Mouse (Mus musculus) erythroblast, adult 5-6 weeks (primary cell): ENCODE data around the gene Rab34. TPM values are rescaled to one million over a fixed set of nuclear protein-coding genes. Genes with fewer than 3 reads are reported as not detected.
A peak's percentile ranks its signal among the peaks of the same experiment; 100 is the strongest.
"Not testable (repeated sequence)": the region's sequence is repeated elsewhere in the genome, so short reads cannot be mapped to it uniquely, and the experiment has no call there.

Experiments
- ATAC-seq: replicated peaks from 2 replicates; pipeline ENCODE4 v1.8.0; 2016; ENCODE audit warnings: moderate number of reproducible peaks, mild to moderate bottlenecking, moderate TSS enrichment, inconsistent platforms; ENCODE audit not compliant: poor library complexity, low FRiP score, severe bottlenecking
- total RNA-seq, 2 experiments: library from RNA; stranded (forward) in 1 of 2; stranded (reverse) in 1 of 2; fragments of 150-400 nt in 1 of 2; fragments of 200-764, 138-1000 nt in 1 of 2; gene quantifications; 2 replicates each; pipeline versions ENCODE4 v1.2.3 to v1.2.4; 2015 to 2017; ENCODE audit warnings: low replicate concordance in 2 of 2

Gene Rab34
- total RNA-seq, 2 experiments from 2014 or later: 9.9 TPM; not detected in 1

DNA sequence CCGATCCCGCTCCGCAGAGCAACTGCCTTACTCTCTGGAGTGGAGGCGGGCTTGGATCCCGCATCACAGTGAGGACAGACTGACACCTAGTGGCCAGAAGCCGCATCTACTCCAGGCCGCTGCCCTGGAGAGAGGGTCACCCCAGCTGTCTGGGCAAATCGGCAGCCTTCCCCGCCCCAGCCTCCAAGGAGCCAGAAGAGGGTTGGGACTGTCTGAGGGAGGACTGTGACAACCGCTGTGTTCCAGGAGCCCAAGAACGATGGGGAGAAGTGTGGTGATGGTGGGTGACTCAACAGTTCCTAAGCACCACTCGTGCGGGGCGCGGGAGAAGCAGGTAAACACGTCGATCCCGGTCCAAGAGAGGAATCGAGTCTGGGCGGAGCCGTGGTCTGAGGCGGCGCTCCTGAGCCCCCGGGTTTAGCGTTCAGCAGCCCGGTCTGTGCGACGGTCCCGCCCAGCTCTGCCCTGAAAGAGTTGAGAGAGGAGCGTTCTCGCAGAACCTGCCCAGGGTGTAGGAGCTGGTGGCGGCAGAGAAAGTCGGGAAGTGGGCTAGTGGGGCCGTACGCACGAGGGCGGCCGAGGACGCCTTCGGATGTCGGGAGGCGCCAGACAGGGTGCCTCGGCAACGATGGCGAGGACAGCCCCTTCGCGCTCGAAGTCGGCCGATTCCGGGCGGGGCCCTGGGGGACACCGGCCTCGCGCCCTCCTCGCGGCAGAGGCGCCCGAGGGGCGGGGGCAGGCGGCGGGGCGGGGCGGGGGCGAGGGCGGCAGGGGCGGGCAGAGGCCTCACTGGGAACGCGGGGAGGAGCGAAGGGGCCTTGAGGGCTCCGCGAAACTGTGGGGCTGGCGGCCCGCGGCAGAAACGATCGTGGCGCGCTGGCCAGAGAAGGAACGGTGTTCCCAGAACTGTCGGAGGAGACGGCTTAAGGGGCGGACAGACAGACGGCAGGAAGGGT is 10.0 kb upstream of the Rab34 start:
- ATAC-seq: peak; percentile 60

DNA sequence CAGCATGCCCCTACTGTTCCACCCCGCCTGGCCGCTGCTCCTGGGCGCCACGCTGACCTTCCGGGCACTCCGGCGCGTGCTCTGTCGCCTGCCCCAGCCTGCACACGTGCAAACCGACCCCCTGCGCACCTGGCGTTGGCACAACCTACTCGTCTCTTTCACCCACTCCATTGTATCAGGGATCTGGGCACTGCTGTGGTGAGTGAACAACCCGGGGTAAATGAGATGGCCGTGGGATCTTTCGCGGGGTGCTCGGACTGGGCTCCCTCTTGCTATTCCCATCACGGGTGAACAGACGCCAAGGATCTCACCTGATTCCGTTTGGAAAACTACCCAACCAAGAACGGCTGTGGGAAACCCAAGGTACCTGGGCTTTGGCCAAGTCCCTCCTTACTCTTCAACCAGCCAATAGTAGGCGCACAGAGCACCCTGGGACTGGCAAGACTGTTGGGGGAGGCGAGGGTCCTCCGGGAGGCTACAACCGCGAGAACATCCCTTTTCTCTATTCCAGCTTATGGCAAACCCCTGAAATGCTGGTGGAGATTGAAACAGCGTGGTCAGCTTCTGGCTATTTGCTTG is 9.3 kb upstream of the Rab34 start:
- ATAC-seq: no peak

GRCm38 (mm10) chr11:78179438-78179999 is 8.7 kb upstream of the Rab34 start:
- ATAC-seq: no peak

GRCm38 (mm10) chr11:78180081-78180761 is 8.0 kb upstream of the Rab34 start:
- ATAC-seq: no peak

- no peak for ATAC-seq
Measured at GRCm38 (mm10) chr11:78181830-78182357, 6.3 kb upstream of the Rab34 start.

DNA sequence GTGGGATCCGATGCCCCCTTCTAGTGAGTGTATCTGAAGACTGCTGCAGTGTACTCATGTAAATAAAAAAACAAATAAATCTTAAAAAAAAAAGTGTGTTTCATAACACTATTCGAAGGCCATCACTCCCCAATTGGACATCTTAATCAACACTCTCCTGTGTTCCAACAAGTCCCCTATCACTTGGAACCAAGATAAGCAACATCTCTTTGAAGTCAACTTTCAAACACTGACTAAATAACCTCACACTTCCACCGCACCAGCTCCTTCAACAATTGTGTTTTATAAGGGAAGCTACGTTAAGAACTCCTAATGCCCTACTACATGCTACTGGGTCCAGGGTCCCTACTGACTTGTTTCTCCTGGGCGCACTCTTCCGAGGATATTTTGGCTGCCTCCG is 5.8 kb upstream of the Rab34 start:
- ATAC-seq: no peak

DNA sequence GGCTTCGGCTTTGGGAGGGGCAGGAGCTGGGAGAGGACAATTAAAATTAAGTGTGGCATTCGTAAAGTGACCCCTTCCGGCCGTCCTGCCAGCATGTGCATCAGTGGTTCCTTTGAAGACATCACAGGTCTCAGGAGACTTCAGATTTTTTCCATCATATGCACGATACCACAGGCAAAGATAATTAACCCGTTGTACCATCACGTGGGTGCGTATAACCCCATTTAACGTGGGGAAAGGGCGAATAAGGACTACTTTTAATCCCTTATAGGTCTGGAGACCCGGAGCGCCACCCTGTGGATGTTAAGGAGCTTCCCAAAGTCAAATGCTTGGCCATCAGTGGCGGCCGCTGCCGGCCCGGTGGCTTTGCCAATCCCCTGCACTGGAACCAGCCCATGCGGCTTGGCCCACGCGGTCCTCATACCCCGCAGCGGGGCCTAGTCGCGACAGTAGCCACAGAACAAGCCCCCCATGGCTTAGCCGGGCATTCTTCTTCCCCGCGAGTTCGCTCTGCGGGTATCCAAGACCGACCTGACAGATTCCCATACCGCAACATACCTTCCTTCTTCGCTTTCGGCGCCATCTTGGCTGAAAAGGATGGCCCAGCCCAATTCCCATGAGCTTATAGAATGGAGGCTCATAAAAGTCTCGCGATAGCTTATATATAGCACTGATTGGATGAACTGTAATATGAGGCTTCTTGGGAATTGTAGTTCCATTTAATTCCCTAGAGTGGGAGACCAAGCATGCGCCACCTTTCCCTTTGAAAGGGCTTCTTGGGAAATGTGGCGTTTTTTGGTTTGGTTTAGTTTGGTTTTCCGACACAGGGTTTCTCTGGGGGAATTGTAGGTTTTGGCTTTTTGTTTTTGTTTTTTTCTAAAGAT is 5.0 kb upstream of the Rab34 start, which contains the start of gene Rpl23a:
TSS of gene Rpl23a (minus strand) at position 624 of the 884 bp plus-strand sequence.
- peak; percentile 86 for ATAC-seq

DNA sequence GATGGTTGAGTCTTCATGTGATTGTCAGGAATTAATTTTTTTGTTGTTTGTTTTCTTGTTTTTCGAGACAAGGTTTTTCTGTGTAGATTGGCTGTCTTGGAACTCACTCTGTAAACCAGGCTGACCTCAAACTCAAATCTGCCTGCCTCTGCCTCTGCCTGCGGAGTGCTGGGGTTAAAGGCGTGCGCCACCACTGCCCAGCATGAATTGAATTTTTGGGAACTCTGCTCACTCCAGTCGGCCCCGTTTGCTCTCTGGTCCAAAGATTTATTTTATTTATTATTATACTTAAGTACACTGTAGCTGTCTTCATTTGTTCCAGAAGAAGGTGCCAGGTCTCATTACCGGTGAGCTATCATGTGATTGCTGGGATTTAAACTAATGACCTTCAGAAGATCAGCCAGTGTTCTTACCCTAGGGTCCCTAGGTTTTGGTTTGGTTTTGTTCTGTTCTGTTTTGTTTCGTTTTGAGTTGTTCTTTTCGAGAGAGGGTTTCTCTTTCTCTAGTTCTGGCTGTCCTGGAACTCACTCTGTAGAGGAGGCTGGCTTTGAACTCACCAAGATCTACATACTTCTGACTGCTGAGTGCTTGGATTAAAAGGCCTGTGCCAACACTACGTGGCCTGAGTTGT is 4.2 kb upstream of the Rab34 start:
- ATAC-seq: no peak

DNA sequence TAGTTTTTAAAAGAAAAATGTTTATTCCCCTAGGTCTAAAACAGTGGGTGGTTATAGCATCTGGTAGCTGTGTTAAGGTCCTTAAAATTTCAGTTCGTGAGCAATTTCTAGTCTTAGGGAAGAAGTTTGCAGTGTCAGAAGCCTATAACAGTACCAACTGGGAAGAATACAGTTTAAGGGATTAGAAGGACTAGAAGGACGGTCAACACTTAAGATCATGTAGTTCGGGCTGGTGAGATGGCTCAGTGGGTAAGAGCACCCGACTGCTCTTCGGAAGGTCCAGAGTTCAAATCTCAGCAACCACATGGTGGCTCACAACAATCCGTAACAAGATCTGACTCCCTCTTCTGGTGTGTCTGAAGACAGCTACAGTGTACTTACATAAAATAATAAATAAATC is 3.5 kb upstream of the Rab34 start:
- not testable (repeated sequence) for ATAC-seq

GRCm38 (mm10) chr11:78189234-78190040 is 1.2 kb downstream of the Rab34 start:
- no peak for ATAC-seq

- ATAC-seq: no peak
Measured at GRCm38 (mm10) chr11:78190041-78190440, 1.8 kb downstream of the Rab34 start.

DNA sequence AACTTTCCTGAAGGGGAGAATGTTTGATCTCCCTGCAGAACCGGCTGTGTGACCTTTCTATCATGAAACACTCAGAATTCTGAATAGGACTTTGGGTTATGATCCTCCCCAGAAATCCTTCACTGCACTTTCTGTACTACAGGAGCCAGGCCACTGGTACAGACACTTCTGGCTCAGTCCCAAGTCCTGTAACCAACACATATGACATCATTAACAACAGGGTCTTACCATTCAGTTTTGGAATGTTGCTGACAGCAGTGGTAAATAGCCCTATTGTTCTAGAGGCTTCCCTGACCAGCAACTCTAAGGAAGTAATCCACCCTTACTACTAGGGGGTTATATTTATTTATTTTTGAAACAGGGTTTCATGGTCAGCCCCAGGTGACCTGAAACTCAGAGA is 4.9 kb downstream of the Rab34 start, which contains the start of gene Proca1:
TSS of gene Proca1 (plus strand) at position 280 of the 400 bp plus-strand sequence.
- ATAC-seq: no peak

DNA sequence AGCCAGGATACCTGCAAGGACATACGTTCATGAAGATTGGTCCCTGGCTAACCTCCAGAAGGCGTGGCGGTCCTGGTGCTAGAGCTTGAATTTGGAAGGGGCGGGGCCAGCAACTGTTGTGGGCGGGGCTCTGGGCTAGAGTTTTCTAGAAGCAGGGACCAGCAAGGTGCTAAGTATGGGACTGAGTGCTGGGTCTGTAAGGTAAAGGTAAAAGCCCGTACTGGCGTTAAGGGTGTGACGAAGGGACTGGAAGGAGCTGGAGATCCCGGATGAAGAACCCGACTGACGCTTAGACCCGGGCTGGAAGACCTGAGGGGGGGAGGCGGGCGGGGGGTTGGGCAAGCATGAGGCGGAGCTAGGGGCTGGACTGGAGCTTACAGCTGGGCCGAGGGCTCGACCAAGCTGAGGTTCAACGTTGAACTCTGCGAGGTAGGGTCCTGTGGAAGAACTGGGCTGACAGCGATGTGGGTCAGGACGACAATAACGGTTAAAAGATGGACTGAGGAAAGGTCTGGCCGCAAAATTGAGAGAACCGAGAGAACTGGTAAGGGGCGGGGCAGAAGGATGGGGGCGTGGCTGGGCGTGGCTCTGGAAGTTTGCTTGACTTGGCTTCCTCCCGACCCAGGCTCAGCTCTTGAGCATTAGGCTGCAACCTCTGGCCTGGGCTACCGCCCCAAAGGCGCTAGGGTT is 6.3 kb downstream of the Rab34 start:
- peak; percentile 80 for ATAC-seq

- no peak for ATAC-seq
Measured at GRCm38 (mm10) chr11:78195101-78195863, 7.1 kb downstream of the Rab34 start.

- ATAC-seq: no peak
Measured at GRCm38 (mm10) chr11:78202372-78202771, 14.1 kb downstream of the Rab34 start.

DNA sequence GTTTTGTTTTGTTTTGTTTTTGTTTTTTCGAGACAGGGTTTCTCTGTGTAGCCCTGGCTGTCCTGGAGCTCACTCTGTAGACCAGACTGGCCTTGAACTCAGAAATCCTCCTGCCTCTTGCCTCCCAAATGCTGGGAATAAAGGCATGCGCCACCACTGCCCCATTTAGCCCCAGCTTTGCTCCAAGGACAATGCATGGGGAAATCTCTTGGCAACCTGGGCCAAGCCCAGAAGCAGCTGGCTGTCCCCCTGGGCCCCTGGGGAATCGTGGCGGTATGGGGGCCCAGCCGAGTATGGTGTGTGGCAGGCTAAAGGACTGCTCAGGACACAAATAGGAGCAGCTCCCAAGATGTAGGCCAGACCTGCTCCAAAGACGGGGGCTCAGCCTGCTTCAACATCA is 16.1 kb downstream of the Rab34 start:
- ATAC-seq: no peak
